Mouse (Mus musculus) embryonic fibroblast, embryonic 13.5 days (primary cell): ENCODE data around the gene Anxa4. TPM values are rescaled to one million over a fixed set of nuclear protein-coding genes. Genes with fewer than 3 reads are reported as not detected.

Experiments
- H3K27ac ChIP-seq: 2 replicates; pipeline ENCODE4 v1.5.1; 2012; ENCODE audit warnings: low read length, control low read depth, inconsistent platforms; ENCODE audit not compliant: insufficient read depth
- H3K4me1 ChIP-seq: 2 replicates; pipeline ENCODE4 v1.6.1; 2011; ENCODE audit warnings: low read length; ENCODE audit not compliant: control insufficient read depth, insufficient read depth
- H3K4me3 ChIP-seq: 2 replicates; pipeline ENCODE4 v1.5.1; 2011; ENCODE audit warnings: mild to moderate bottlenecking, control low read depth, low read length; ENCODE audit not compliant: insufficient read depth
- CTCF ChIP-seq: IDR thresholded peaks from 2 replicates; pipeline ENCODE4 v1.5.1; 2011; ENCODE audit warnings: mild to moderate bottlenecking, control low read depth, low read length, moderate library complexity, borderline replicate concordance; ENCODE audit not compliant: insufficient read depth
- POLR2A ChIP-seq: IDR thresholded peaks from 2 replicates; pipeline ENCODE4 v1.6.1; 2011; ENCODE audit warnings: low read depth, mild to moderate bottlenecking, control low read depth, low read length, moderate library complexity
- polyA plus RNA-seq: library from polyadenylated mRNA; stranded (reverse); fragments of >200 nt; gene quantifications from 2 replicates; pipeline ENCODE4 v1.2.4, GENCODE M21; 2011; ENCODE audit warnings: low read depth; ENCODE audit not compliant: missing spikeins, insufficient read length

The Anxa4 gene
- polyA plus RNA-seq, 1 experiment, result 105 TPM

- H3K27ac ChIP-seq, result no peak overlapping the region
- TF ChIP-seq POLR2A (no peak), CTCF (no peak)
- no peak overlapping the region for H3K4me3 ChIP-seq
- peaks cover 2% of the 10 kb centered on the region for H3K4me1 ChIP-seq
Measured at GRCm38 (mm10) chr6:86686971-86687370, 106.4 kb downstream of the Anxa4 start.

Other genes with a start within 250 kb of the Anxa4 start
- not detected in 2 replicates for gene Asprv1, start 165.4 kb downstream of the Anxa4 start, polyA plus RNA-seq
- 5.4 and 5.8 TPM in 2 replicates for gene Mxd1, start 124.4 kb downstream of the Anxa4 start, polyA plus RNA-seq
- 64.1 and 65.6 TPM in 2 replicates for gene Snrnp27, start 109.1 kb downstream of the Anxa4 start, polyA plus RNA-seq
- 26.1 and 34.9 TPM in 2 replicates for gene Gmcl1, start 60.2 kb downstream of the Anxa4 start, polyA plus RNA-seq
- gene Aak1, start 55.9 kb upstream of the Anxa4 start, polyA plus RNA-seq, result 66.8 and 73.3 TPM in 2 replicates
- gene Nfu1, start 215.7 kb upstream of the Anxa4 start, polyA plus RNA-seq, result 86.6 and 98.7 TPM in 2 replicates
- gene Gfpt1, start 249.3 kb upstream of the Anxa4 start, polyA plus RNA-seq, result 78.5 and 86.5 TPM in 2 replicates